Mouse (Mus musculus) heart, embryonic 13.5 days (tissue): Measurements from ENCODE around the gene Cdk11b. TPM values are rescaled to one million over a fixed set of nuclear protein-coding genes. Genes with fewer than 3 reads are reported as not detected.

Source experiments
- ATAC-seq: fragments of 200-750 bp; cut with Nextera tagmentation; 2 replicates; pipeline ENCODE4 v1.8.0; 2017; ENCODE audit warnings: moderate TSS enrichment; ENCODE audit not compliant: insufficient number of reproducible peaks, low FRiP score, low TSS enrichment; ENCODE audit errors: extremely low read depth
- H3K27ac ChIP-seq: fragments of 300-500 bp; sonication (generic); replicated peaks from 2 replicates; pipeline ENCODE4 v1.5.1; 2015; ENCODE audit warnings: moderate library complexity, mild to moderate bottlenecking, inconsistent platforms
- H3K27me3 ChIP-seq: fragments of 300-500 bp; sonication (generic); replicated peaks from 2 replicates; pipeline ENCODE4 v1.6.1; 2015; ENCODE audit warnings: mild to moderate bottlenecking, inconsistent platforms
- H3K36me3 ChIP-seq: fragments of 300-500 bp; sonication (generic); 2 replicates; pipeline ENCODE4 v1.6.1; 2015; ENCODE audit warnings: mild to moderate bottlenecking, inconsistent platforms
- H3K4me1 ChIP-seq: fragments of 300-500 bp; sonication (generic); 2 replicates; pipeline ENCODE4 v1.6.1; 2015; ENCODE audit warnings: inconsistent platforms
- H3K4me2 ChIP-seq: fragments of 300-500 bp; sonication (generic); 2 replicates; pipeline ENCODE4 v1.6.1; 2015; ENCODE audit warnings: inconsistent platforms, mild to moderate bottlenecking, moderate library complexity
- H3K4me3 ChIP-seq: fragments of 300-500 bp; sonication (generic); 2 replicates; pipeline ENCODE4 v1.5.1; 2015; ENCODE audit warnings: moderate library complexity, mild to moderate bottlenecking, inconsistent platforms
- H3K9ac ChIP-seq: fragments of 300-500 bp; sonication (generic); 2 replicates; pipeline ENCODE4 v1.6.1; 2015; ENCODE audit warnings: inconsistent platforms, mild to moderate bottlenecking, moderate library complexity
- H3K9me3 ChIP-seq: fragments of 300-500 bp; sonication (generic); 2 replicates; pipeline ENCODE4 v1.6.1; 2016; ENCODE audit warnings: inconsistent platforms
- WGBS: fragments of 180-500 bp; shearing (Covaris S2); methylation state at CpG from one replicate; pipeline ENCODE4 v1.1.7; 2015; ENCODE audit warnings: mixed read lengths; 5-methylcytosine and 5-hydroxymethylcytosine counted together
- polyA plus RNA-seq: library from polyadenylated mRNA; unstranded; fragments of >200 nt; fragmentation: Nextera tagmentation; extraction: Ambion mirVana; gene quantifications from 2 replicates; pipeline ENCODE4 v1.2.1, GENCODE M21; 2015

Gene Cdk11b
- polyA plus RNA-seq, 1 experiment from 2014 or later: 39.6 TPM

GRCm38 (mm10) chr4:155593780-155594179, 30.9 kb upstream of the Cdk11b start:
- 45% methylated on average over 1 of the region's 1 CpGs for WGBS

GRCm38 (mm10) chr4:155595777-155596176, 28.9 kb upstream of the Cdk11b start:
- Histone ChIP-seq H3K9me3 (no peaks in the 10 kb centered on the region), H3K4me1 (peaks cover 8% of the 10 kb centered on the region), H3K4me3 (no peak overlapping the region), H3K27me3 (no peaks in the 10 kb centered on the region), H3K36me3 (peaks cover 5% of the 10 kb centered on the region), H3K27ac (no peak overlapping the region), H3K9ac (no peak overlapping the region), H3K4me2 (no peak overlapping the region)
- no peak for ATAC-seq
- 73% methylated on average over 3 of the region's 3 CpGs for WGBS

More at GRCm38 (mm10) chr4:155593780-155594179, 30.9 kb upstream of the Cdk11b start:
- 0 out of 2 replicates have a peak, but pooled peaks cover 2% of the 10 kb centered on the region for H3K4me1 ChIP-seq
- ATAC-seq: no peak
- H3K27me3 ChIP-seq: no peaks in the 10 kb centered on the region
- no peak overlapping the region for H3K4me2 ChIP-seq
- no peaks in the 10 kb centered on the region for H3K9me3 ChIP-seq
- no peak overlapping the region for H3K27ac ChIP-seq
- no peak overlapping the region for H3K4me3 ChIP-seq
- peaks cover 25% of the 10 kb centered on the region for H3K36me3 ChIP-seq
- H3K9ac ChIP-seq: no peak overlapping the region

DNA sequence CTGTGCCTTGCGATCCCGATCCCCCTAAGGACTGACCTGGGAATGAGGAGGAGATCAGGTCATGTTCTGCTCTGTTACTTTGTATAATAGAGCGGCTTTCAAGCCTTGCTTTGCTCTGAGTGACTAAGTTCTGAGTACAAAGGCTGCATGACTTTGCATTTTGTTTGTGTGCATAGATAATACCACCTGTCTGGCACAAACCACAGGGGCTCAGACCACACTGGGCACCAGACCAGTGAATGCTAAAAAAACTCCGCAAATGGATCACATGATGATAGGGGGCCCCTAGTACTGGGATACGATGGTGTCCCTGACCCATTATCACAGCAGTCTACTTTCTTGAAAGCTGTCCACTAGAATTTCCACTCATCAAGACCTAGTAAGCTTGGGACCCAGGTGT, 28.0 kb upstream of the Cdk11b start:
- Histone ChIP-seq H3K27me3 (no peaks in the 10 kb centered on the region), H3K9ac (no peak overlapping the region), H3K9me3 (no peaks in the 10 kb centered on the region), H3K4me2 (no peak overlapping the region), H3K27ac (no peak overlapping the region), H3K4me3 (no peak overlapping the region), H3K4me1 (peaks cover 8% of the 10 kb centered on the region), H3K36me3 (no peaks in the 10 kb centered on the region)
- WGBS: 73% methylated on average over 5 of the region's 5 CpGs
- ATAC-seq: no peak

GRCm38 (mm10) chr4:155598536-155598935, 26.1 kb upstream of the Cdk11b start:
- no peak overlapping the region for H3K4me3 ChIP-seq
- no peaks in the 10 kb centered on the region for H3K9me3 ChIP-seq
- 20% methylated on average over 18 of the region's 20 CpGs for WGBS
- no peak overlapping the region for H3K9ac ChIP-seq
- H3K27ac ChIP-seq: no peak overlapping the region
- ATAC-seq: no peak
- peaks cover 9% of the 10 kb centered on the region for H3K36me3 ChIP-seq
- H3K4me1 ChIP-seq: peaks cover 19% of the 10 kb centered on the region
- H3K4me2 ChIP-seq: no peak overlapping the region
- H3K27me3 ChIP-seq: no peaks in the 10 kb centered on the region

- H3K27me3 ChIP-seq: no peaks in the 10 kb centered on the region
- WGBS: 87% methylated on average over 11 of the region's 11 CpGs
- H3K27ac ChIP-seq: peak overlapping the region; percentile 97
- peaks cover 19% of the 10 kb centered on the region for H3K4me1 ChIP-seq
- no peaks in the 10 kb centered on the region for H3K9me3 ChIP-seq
- ATAC-seq: no peak
- H3K4me2 ChIP-seq: peak overlapping the region; percentile 96
- H3K36me3 ChIP-seq: peaks cover 23% of the 10 kb centered on the region
- H3K4me3 ChIP-seq: peak overlapping the region; percentile 98
- H3K9ac ChIP-seq: peak overlapping the region; percentile 96
These were observed 24.5 kb upstream of the Cdk11b start for GRCm38 (mm10) chr4:155599901-155600825.

- ATAC-seq: peak; percentile 92
- H3K4me2 ChIP-seq: peak within 1 kb of the TSS; percentile 96
- under 1% methylated on average over 65 of the region's 65 CpGs for WGBS
These were observed 23.3 kb upstream of the Cdk11b start, which contains the start of gene Slc35e2 for GRCm38 (mm10) chr4:155601091-155601996. Gene Slc35e2 (plus strand): TSS chr4:155601416.

DNA sequence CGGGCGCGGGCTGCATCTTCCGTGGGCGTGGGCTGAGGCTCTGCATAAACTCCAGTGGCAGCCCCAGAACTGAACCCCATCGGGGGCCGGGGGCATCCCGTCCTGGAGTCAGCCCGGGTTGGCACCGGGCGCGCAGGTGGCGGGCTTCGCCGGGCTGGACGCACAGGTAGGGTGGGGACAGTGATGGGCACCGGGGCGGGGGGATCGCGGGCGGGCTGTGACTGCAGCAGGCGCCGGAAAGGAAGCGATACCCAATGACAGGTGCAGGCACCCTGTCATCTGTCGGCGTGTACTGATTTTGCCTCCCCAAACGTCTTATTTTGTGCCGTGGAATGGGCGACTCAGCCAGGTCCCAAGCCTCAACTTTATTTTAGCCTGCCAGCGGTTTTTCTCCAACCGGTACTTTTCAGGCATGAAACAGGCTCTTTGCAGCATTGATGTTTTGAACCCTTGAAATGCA, 22.6 kb upstream of the Cdk11b start:
- WGBS: under 1% methylated on average over 29 of the region's 31 CpGs
- H3K9me3 ChIP-seq: no peaks in the 10 kb centered on the region
- 0 out of 2 replicates have a peak, but pooled peaks have one; percentile 4 for ATAC-seq

More at GRCm38 (mm10) chr4:155601091-155601996, 23.3 kb upstream of the Cdk11b start, which contains the start of gene Slc35e2:
- Histone ChIP-seq H3K27ac (peak within 1 kb of the TSS; percentile 97), H3K9me3 (no peaks in the 10 kb centered on the region), H3K4me1 (peaks cover 17% of the 10 kb centered on the region), H3K36me3 (peaks cover 35% of the 10 kb centered on the region), H3K27me3 (no peaks in the 10 kb centered on the region), H3K4me3 (peak within 1 kb of the TSS; percentile 98), H3K9ac (peak within 1 kb of the TSS; percentile 96)

DNA sequence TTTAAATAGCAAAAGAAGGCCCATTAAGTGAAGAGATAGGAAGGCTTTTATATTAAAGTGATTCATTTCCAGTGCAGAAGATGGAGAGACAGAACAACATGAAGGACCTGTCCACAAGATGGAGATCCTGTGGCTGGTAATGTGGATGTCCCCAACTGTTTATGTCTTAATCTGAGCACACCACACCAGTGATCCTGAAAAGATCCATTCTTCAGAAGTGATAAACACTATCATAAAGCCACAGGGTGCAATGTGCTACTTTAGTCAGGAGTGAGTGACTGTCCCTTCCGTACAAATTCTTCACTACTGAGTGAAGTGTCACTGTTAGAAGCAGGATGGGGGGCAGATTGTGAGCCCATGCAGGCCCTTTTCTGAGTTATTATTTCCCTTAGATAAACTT, 21.9 kb upstream of the Cdk11b start:
- peaks cover 43% of the 10 kb centered on the region for H3K36me3 ChIP-seq
- peak overlapping the region; percentile 98 for H3K4me3 ChIP-seq

More for the DNA sequence above, 22.6 kb upstream of the Cdk11b start:
- peak overlapping the region; percentile 96 for H3K4me2 ChIP-seq
- H3K4me3 ChIP-seq: peak overlapping the region; percentile 98
- H3K36me3 ChIP-seq: peaks cover 41% of the 10 kb centered on the region
- H3K27ac ChIP-seq: peak overlapping the region; percentile 97
- peak overlapping the region; percentile 96 for H3K9ac ChIP-seq
- H3K4me1 ChIP-seq: peaks cover 17% of the 10 kb centered on the region
- no peaks in the 10 kb centered on the region for H3K27me3 ChIP-seq

GRCm38 (mm10) chr4:155603801-155604200, 20.9 kb upstream of the Cdk11b start:
- Histone ChIP-seq H3K4me1 (peaks cover 17% of the 10 kb centered on the region), H3K36me3 (peaks cover 48% of the 10 kb centered on the region), H3K9ac (no peak overlapping the region), H3K4me2 (no peak overlapping the region), H3K9me3 (no peaks in the 10 kb centered on the region), H3K4me3 (no peak overlapping the region), H3K27ac (no peak overlapping the region), H3K27me3 (no peaks in the 10 kb centered on the region)
- 91% methylated on average over 6 of the region's 6 CpGs for WGBS
- no peak for ATAC-seq

More for the DNA sequence above, 21.9 kb upstream of the Cdk11b start:
- Histone ChIP-seq H3K4me1 (peaks cover 17% of the 10 kb centered on the region), H3K27ac (no peak overlapping the region), H3K27me3 (no peaks in the 10 kb centered on the region), H3K9ac (peak overlapping the region; percentile 96), H3K9me3 (no peaks in the 10 kb centered on the region), H3K4me2 (peak overlapping the region; percentile 96)
- 71% methylated on average over 1 of the region's 1 CpGs for WGBS
- ATAC-seq: no peak

GRCm38 (mm10) chr4:155605132-155605531, 19.5 kb upstream of the Cdk11b start:
- Histone ChIP-seq H3K9ac (no peak overlapping the region), H3K4me1 (peaks cover 17% of the 10 kb centered on the region), H3K27me3 (no peaks in the 10 kb centered on the region), H3K36me3 (peaks cover 58% of the 10 kb centered on the region), H3K27ac (no peak overlapping the region), H3K9me3 (no peaks in the 10 kb centered on the region), H3K4me3 (no peak overlapping the region), H3K4me2 (no peak overlapping the region)
- ATAC-seq: no peak
- WGBS: 88% methylated on average over 4 of the region's 4 CpGs

DNA sequence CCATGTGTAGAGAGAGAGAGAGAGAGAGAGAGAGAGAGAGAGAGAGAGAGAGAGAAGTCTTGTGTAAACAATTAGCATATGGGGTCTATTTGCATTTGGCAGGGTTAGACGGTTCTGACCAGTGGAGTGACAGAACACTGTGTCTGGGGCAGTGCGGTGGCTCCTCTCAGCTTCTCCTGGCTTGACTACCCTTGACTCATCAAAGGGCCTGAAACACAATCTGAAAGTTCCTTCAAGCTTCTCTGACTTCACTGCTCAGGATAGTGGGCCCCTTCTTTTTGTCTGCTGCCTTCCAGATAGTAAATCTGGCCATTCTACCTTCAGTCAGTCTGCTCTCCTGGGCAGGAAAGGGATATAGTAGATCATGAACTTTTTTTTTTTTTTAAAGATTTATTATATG, 17.8 kb upstream of the Cdk11b start:
- Histone ChIP-seq H3K4me1 (peaks cover 11% of the 10 kb centered on the region), H3K4me3 (no peak overlapping the region), H3K27me3 (no peaks in the 10 kb centered on the region), H3K9ac (no peak overlapping the region), H3K9me3 (no peaks in the 10 kb centered on the region), H3K36me3 (peaks cover 72% of the 10 kb centered on the region), H3K27ac (no peak overlapping the region), H3K4me2 (no peak overlapping the region)
- WGBS: 76% methylated on average over 2 of the region's 2 CpGs
- no peak for ATAC-seq
